Mouse (Mus musculus): Measurements from ENCODE around the gene Rps6kb1. TPM values are rescaled to one million over a fixed set of nuclear protein-coding genes. Genes with fewer than 3 reads are reported as not detected.

The Rps6kb1 gene
- polyA plus RNA-seq, 1 experiment from 2014 or later = 40.7 TPM

DNA sequence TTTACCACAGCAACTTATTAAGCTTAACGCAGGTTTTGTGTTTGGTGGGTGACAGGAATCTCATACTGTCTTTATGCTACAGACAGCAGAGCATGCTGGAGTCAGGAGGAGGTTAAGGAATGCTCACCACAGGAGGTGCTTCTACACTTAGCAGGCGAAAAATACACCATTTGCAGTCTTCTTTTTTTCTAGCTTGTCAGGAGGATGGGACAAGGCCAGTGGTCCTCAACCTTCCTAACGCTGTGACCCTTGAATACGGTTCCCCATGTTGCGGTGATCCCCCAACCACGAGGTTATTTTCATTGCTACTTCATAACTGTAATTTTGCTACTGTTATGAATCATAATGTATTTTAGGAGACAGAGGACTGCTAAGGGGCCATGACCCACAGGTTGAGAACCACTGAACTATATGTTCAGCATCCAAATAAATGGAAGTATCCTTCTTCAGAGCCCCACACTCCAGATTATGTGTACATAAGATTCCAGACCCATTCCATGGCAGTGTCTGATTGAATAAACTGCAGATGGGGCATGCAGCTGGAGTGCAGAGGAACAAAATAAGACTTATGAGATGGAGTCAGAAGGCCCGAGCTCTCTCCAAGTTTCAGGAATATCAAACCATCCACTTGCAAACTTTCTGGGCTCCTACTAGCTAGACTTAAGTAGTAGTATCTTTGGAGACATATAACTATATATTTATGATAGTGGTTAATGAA is 38.1 kb upstream of the Rps6kb1 start:
- Histone ChIP-seq H3K27ac (replicated peaks) (peak overlapping the region; percentile 94), H3K4me1 (replicated peaks; ENCODE audit: control insufficient read depth, insufficient read depth) (peaks cover 12% of the 10 kb centered on the region), H3K4me2 (replicated peaks; ENCODE audit: low read depth) (no peak overlapping the region), H3K9me3 (ENCODE audit: control insufficient read depth, low read length) (no peaks in the 10 kb centered on the region), H3K9ac (ENCODE audit: low read length) (no peak overlapping the region), H3K36me3 (ENCODE audit: control insufficient read depth, insufficient read depth, low read length) (no peaks in the 10 kb centered on the region), H3K27me3 (ENCODE audit: control insufficient read depth, insufficient read depth, low read length) (no peaks in the 10 kb centered on the region), H3K4me3 (ENCODE audit: low read depth, low read length) (no peak overlapping the region)
- WGBS = 89% methylated on average over 7 of the region's 7 CpGs
- ATAC-seq (ENCODE audit: low FRiP score, low TSS enrichment) (no peak), DNase-seq (ENCODE audit: low spot score) (no peak)
- TF ChIP-seq CTCF (IDR thresholded peaks at IDR 0.05; ENCODE audit: low read depth) (no peak), EP300 (optimal IDR thresholded peaks at IDR 0.05) (no peak)

DNA sequence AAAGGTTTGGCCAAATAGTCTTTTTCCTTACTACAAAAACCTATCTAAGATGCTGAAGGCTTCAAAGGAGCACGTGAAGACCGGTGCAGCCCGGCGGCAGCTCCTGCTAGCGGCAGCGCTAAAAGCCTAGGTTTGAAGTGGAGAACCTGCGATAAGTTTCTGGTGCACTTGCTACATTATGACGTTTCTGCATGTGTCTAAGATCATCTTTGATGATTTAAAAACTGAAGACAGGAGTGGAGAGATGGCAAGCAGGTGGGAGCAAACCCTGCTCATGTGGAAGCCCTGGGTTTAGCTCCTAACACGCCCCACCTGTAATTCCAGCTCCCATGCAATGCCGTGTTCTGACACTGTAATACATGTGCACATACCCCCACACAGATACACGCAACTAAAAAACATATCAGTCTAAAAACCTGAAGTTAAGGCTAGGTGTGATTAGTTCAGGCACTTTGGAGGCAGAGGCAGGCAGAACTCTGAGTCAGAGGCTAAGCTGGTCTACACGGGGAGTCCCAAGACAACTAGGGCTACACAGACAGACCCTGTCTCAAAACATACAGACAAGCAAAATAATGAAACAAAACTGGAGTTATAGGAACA is 37.4 kb upstream of the Rps6kb1 start:
- Histone ChIP-seq H3K9me3 (ENCODE audit: control insufficient read depth, low read length) (no peaks in the 10 kb centered on the region), H3K36me3 (ENCODE audit: control insufficient read depth, insufficient read depth, low read length) (no peaks in the 10 kb centered on the region), H3K4me3 (ENCODE audit: low read depth, low read length) (no peak overlapping the region), H3K27ac (replicated peaks) (peak overlapping the region; percentile 94), H3K4me2 (replicated peaks; ENCODE audit: low read depth) (peak overlapping the region; percentile 17; the same call in 1 of the 2 replicates), H3K27me3 (ENCODE audit: control insufficient read depth, insufficient read depth, low read length) (no peaks in the 10 kb centered on the region), H3K9ac (ENCODE audit: low read length) (no peak overlapping the region), H3K4me1 (replicated peaks; ENCODE audit: control insufficient read depth, insufficient read depth) (peaks cover 17% of the 10 kb centered on the region)
- peak; percentile 43 for DNase-seq (ENCODE audit: low spot score)
- ATAC-seq (ENCODE audit: low FRiP score, low TSS enrichment) = no peak
- WGBS = 68% methylated on average over 12 of the region's 12 CpGs
- no peak for TF ChIP-seq CTCF (IDR thresholded peaks at IDR 0.05; ENCODE audit: low read depth)
- TF ChIP-seq EP300 (optimal IDR thresholded peaks at IDR 0.05) = no peak

DNA sequence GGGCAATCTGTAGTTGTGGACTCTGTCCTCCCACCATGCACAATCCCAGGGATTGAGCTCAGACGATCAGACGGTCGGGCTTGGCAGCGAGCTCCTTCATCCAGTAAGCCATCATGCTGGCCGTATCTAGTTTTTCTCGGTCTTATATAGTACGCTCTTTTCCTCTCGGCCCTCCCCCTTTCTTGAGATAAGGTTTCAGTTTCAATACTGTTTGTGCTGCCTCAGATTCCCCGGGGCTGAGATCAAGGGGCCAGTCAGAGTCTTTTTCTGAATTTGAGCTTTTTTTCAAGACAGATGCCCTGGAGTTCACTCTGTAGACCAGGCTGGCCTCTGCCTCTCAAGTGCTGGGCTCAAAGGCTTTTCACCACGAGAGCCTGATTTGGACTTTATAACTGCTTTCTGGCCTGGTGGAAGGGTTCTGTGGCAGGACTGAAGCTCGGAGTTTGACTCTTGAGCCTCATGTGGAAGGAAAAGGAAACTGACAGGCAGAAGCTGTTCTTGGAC is 36.7 kb upstream of the Rps6kb1 start:
- DNase-seq (ENCODE audit: low spot score) = peak; percentile 65
- Histone ChIP-seq H3K36me3 (ENCODE audit: control insufficient read depth, insufficient read depth, low read length) (no peaks in the 10 kb centered on the region), H3K27ac (replicated peaks) (peak overlapping the region; percentile 94), H3K4me3 (ENCODE audit: low read depth, low read length) (no peak overlapping the region), H3K9me3 (ENCODE audit: control insufficient read depth, low read length) (no peaks in the 10 kb centered on the region), H3K9ac (ENCODE audit: low read length) (peak overlapping the region; percentile 43), H3K27me3 (ENCODE audit: control insufficient read depth, insufficient read depth, low read length) (no peaks in the 10 kb centered on the region), H3K4me2 (replicated peaks; ENCODE audit: low read depth) (peak overlapping the region; percentile 31), H3K4me1 (replicated peaks; ENCODE audit: control insufficient read depth, insufficient read depth) (peaks cover 21% of the 10 kb centered on the region)
- 18% methylated on average over 11 of the region's 11 CpGs for WGBS
- ATAC-seq (ENCODE audit: low FRiP score, low TSS enrichment) = peak; percentile 36
- TF ChIP-seq CTCF (IDR thresholded peaks at IDR 0.05; ENCODE audit: low read depth) = no peak
- no peak for TF ChIP-seq EP300 (optimal IDR thresholded peaks at IDR 0.05)

DNA sequence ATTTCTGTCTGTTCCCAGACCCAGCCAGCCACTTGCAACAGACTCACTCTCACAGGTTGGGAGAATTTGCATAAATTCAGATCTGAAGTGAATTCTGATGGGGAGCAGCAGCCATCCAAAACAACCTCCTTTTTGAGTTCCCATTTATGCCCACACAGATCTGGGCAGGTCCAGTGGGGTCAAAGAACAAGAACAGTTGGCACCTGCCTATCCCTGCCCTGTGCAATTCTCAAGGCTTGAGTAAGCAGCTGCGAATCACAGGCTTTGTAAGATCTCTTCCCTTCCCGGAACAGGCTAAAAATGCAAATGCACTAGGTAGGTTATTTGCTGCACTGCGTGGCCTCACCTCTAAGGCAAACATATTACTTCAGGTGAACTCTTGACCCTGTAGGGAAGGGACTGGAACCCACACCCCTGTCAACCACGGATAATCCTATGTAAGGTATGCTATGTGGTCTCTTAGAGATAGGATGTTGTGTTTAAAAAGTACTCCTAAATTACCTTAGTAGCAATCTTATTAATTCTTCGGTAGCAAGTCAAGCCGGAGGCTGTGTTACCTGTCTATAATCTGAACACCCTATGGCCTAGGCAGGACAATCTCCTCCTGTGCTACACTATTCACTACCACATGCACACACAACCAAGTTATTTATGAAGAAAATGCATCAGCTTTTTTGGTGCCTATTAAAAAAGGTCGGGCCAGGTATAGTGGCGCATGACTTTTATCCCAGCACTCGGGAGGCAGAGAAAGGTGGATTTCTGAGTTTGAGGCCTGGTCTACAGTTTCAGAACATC is 35.9 kb upstream of the Rps6kb1 start:
- WGBS = 54% methylated on average over 9 of the region's 9 CpGs
- Histone ChIP-seq H3K9ac (ENCODE audit: low read length) (peak overlapping the region; percentile 14; the same call in 1 of the 2 replicates), H3K4me1 (replicated peaks; ENCODE audit: control insufficient read depth, insufficient read depth) (peaks cover 21% of the 10 kb centered on the region), H3K9me3 (ENCODE audit: control insufficient read depth, low read length) (no peaks in the 10 kb centered on the region), H3K4me2 (replicated peaks; ENCODE audit: low read depth) (no peak overlapping the region; the same call in 1 of the 2 replicates), H3K27ac (replicated peaks) (peak overlapping the region; percentile 94), H3K27me3 (ENCODE audit: control insufficient read depth, insufficient read depth, low read length) (no peaks in the 10 kb centered on the region), H3K36me3 (ENCODE audit: control insufficient read depth, insufficient read depth, low read length) (no peaks in the 10 kb centered on the region), H3K4me3 (ENCODE audit: low read depth, low read length) (no peak overlapping the region)
- peak; percentile 72 for ATAC-seq (ENCODE audit: low FRiP score, low TSS enrichment)
- TF ChIP-seq CTCF (IDR thresholded peaks at IDR 0.05; ENCODE audit: low read depth) = 0 out of 2 replicates have a peak, but pooled peaks have one; percentile 2
- no peak for TF ChIP-seq EP300 (optimal IDR thresholded peaks at IDR 0.05)
- peak; percentile 75 for DNase-seq (ENCODE audit: low spot score)

DNA sequence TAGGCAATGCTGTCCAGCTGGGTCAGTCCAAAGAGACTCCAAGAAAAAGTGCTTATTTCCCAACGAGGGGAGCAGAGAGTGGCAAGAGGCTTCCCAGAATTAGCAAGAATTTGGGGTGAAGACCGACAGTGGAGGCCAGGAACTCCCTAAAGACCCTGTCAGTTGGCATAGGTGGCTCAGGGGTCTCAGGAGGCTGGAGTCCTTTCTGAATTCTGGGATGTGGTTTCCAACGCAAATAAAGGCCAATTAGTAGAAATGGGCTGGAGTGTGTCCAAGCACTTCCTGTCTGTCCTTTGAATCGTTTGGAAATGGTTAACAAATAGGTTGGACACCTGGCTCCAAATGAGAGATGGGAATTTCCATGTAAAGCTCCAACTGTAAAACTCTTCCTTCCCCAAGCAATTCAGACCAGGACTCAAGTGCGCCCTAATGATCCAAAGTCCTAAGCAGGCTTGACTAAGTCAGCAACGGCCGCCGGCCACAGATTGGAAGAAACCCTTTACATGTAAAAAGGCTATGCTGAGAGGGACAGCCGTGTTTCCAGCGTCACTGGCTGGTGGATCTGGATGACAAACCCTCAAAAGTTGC is 35.2 kb upstream of the Rps6kb1 start:
- no peaks in the 10 kb centered on the region for H3K27me3 ChIP-seq (ENCODE audit: control insufficient read depth, insufficient read depth, low read length)
- no peak overlapping the region for H3K4me3 ChIP-seq (ENCODE audit: low read depth, low read length)
- H3K9me3 ChIP-seq (ENCODE audit: control insufficient read depth, low read length) = no peaks in the 10 kb centered on the region
- 0 out of 2 replicates have a peak overlapping the region, but pooled peaks have one; percentile 18 for H3K9ac ChIP-seq (ENCODE audit: low read length)
- H3K27ac ChIP-seq (replicated peaks) = peak overlapping the region; percentile 94
- TF ChIP-seq CTCF (IDR thresholded peaks at IDR 0.05; ENCODE audit: low read depth) (no peak), EP300 (optimal IDR thresholded peaks at IDR 0.05) (no peak)
- no peak overlapping the region for H3K4me2 ChIP-seq (replicated peaks; ENCODE audit: low read depth)
- 48% methylated on average over 10 of the region's 10 CpGs for WGBS
- ATAC-seq (ENCODE audit: low FRiP score, low TSS enrichment) (no peak), DNase-seq (ENCODE audit: low spot score) (no peak)
- H3K4me1 ChIP-seq (replicated peaks; ENCODE audit: control insufficient read depth, insufficient read depth) = peaks cover 21% of the 10 kb centered on the region
- no peaks in the 10 kb centered on the region for H3K36me3 ChIP-seq (ENCODE audit: control insufficient read depth, insufficient read depth, low read length)
